Mouse (Mus musculus) liver, adult 2 months (tissue): ENCODE results near the gene Mesd. TPM values are rescaled to one million over a fixed set of nuclear protein-coding genes. Genes with fewer than 3 reads are reported as not detected.

Source experiments
- DNase-seq: peaks from one replicate; pipeline ENCODE4 v3.0.0-alpha.2; 2011; ENCODE audit warnings: low read depth, low spot score; ENCODE audit errors: extremely low read depth
- H3K27ac ChIP-seq: fragments of 200-500 bp; replicated peaks from 2 replicates; pipeline ENCODE4 v1.5.1; 2012; ENCODE audit warnings: low read depth, mild to moderate bottlenecking, control low read depth, inconsistent platforms, low read length; ENCODE audit not compliant: insufficient read depth
- H3K27me3 ChIP-seq: fragments of 200-500 bp; 2 replicates; pipeline ENCODE4 v1.6.1; 2012; ENCODE audit warnings: mild to moderate bottlenecking, moderate library complexity, low read length, inconsistent platforms; ENCODE audit not compliant: control insufficient read depth, insufficient read depth
- H3K36me3 ChIP-seq: fragments of 200-500 bp; 2 replicates; pipeline ENCODE4 v1.6.1; 2012; ENCODE audit warnings: low read length, inconsistent platforms; ENCODE audit not compliant: control insufficient read depth, insufficient read depth
- H3K4me1 ChIP-seq: fragments of 200-500 bp; 2 replicates; pipeline ENCODE4 v1.6.1; 2011; ENCODE audit warnings: low read length; ENCODE audit not compliant: control insufficient read depth, insufficient read depth
- H3K4me3 ChIP-seq: fragments of 200-500 bp; 2 replicates; pipeline ENCODE4 v1.5.1; 2011; ENCODE audit warnings: low read depth, mild to moderate bottlenecking, control low read depth, low read length, moderate library complexity; ENCODE audit not compliant: insufficient read depth
- H3K79me2 ChIP-seq: fragments of 200-500 bp; 2 replicates; pipeline ENCODE4 v1.6.1; 2012; ENCODE audit warnings: inconsistent platforms, mild to moderate bottlenecking, low read length, moderate library complexity; ENCODE audit not compliant: control insufficient read depth, insufficient read depth
- H3K9ac ChIP-seq: fragments of 200-500 bp; 2 replicates; pipeline ENCODE4 v1.6.1; 2012; ENCODE audit warnings: low read depth, mild to moderate bottlenecking, control low read depth, inconsistent platforms, low read length
- CTCF ChIP-seq: fragments of 200-500 bp; IDR thresholded peaks from 2 replicates; pipeline ENCODE4 v1.5.1; 2011; ENCODE audit warnings: low read depth, low read length, control low read depth
- POLR2A ChIP-seq: fragments of 200-500 bp; IDR thresholded peaks from 2 replicates; pipeline ENCODE4 v1.6.1; 2011; ENCODE audit warnings: low read length, control low read depth; ENCODE audit not compliant: insufficient read depth; ENCODE audit errors: extremely low read depth
- WGBS: fragments of 180-500 bp; shearing (Covaris S2); methylation state at CpG from one replicate; pipeline ENCODE4 v1.1.7; 2018; 5-methylcytosine and 5-hydroxymethylcytosine counted together
- polyA plus RNA-seq: library from polyadenylated mRNA; depleted of rRNA; stranded (reverse); fragments of >200 nt; gene quantifications from 2 replicates; pipeline ENCODE4 v1.2.3, GENCODE M21; 2012
- total RNA-seq: library from RNA; depleted of rRNA; stranded (reverse); fragments of >200 nt; gene quantifications from 2 replicates; pipeline ENCODE4 v1.2.3, GENCODE M21; 2014

Mesd gene
- total and polyA plus RNA-seq, 2 experiments = 6.7 to 10.8 TPM

GRCm38 (mm10) chr7:83891433-83892332, 7.4 kb downstream of the Mesd start:
- Histone ChIP-seq H3K27ac (peak overlapping the region; percentile 59), H3K79me2 (no peaks in the 10 kb centered on the region; the same call in 1 of the 2 replicates), H3K4me3 (peak overlapping the region; percentile 86), H3K27me3 (no peaks in the 10 kb centered on the region), H3K4me1 (peaks cover 6% of the 10 kb centered on the region), H3K9ac (peak overlapping the region; percentile 84), H3K36me3 (peaks cover 2% of the 10 kb centered on the region)
- TF ChIP-seq CTCF (peak; percentile 46), POLR2A (peak; percentile 84)
- WGBS = 2% methylated on average over 44 of the region's 44 CpGs
- DNase-seq = peak; percentile 99

- Histone ChIP-seq H3K36me3 (peaks cover 3% of the 10 kb centered on the region), H3K79me2 (no peaks in the 10 kb centered on the region; the same call in 1 of the 2 replicates), H3K4me1 (peaks cover 6% of the 10 kb centered on the region), H3K4me3 (peak overlapping the region; percentile 86), H3K9ac (peak overlapping the region; percentile 84), H3K27me3 (no peaks in the 10 kb centered on the region), H3K27ac (peak overlapping the region; percentile 53)
- WGBS = under 1% methylated on average over 21 of the region's 21 CpGs
- TF ChIP-seq CTCF (no peak), POLR2A (no peak)
- no peak for DNase-seq
Measured at GRCm38 (mm10) chr7:83892333-83892669, 8.0 kb downstream of the Mesd start.

GRCm38 (mm10) chr7:83894348-83894747, 10.1 kb downstream of the Mesd start:
- H3K9ac ChIP-seq = no peak overlapping the region
- no peak overlapping the region for H3K4me3 ChIP-seq
- H3K4me1 ChIP-seq = peaks cover 6% of the 10 kb centered on the region
- TF ChIP-seq CTCF (no peak), POLR2A (no peak)
- DNase-seq = no peak
- no peaks in the 10 kb centered on the region for H3K27me3 ChIP-seq
- H3K36me3 ChIP-seq = peaks cover 17% of the 10 kb centered on the region
- no peaks in the 10 kb centered on the region; the same call in 1 of the 2 replicates for H3K79me2 ChIP-seq
- 83% methylated on average over 1 of the region's 1 CpGs for WGBS
- H3K27ac ChIP-seq = no peak overlapping the region

DNA sequence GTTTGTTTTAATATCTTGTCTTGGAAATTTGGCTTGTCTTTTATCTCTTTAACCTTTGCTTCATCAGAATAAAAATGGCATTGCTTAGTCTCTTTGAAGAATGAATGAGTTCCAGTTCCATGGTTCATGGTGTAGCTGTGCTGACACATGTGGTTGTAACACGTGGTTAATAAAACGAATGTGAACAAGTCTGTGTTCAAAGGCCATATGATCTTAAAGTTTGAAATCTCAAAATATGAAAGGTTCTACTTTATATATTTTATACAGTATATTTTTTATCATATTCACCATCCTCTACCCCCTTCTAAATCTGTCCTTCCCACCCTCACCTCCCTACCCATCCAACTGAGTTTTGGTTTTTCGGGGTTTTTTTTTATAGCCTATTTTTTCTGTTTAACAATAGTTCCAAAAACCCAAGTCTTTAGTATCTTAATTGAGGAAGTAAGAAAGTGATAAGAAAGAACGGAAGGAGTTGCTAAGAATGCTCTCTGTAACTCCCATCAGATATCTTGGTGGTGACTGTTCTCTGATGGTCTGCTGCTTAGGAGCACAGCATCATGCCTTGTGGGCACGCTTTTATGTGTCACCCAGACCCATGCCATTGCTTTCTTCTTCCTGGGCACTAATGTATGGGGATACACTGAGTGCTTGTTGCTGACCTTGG, 11.9 kb downstream of the Mesd start:
- Histone ChIP-seq H3K79me2 (no peaks in the 10 kb centered on the region; the same call in 1 of the 2 replicates), H3K27me3 (no peaks in the 10 kb centered on the region), H3K4me1 (peaks cover 6% of the 10 kb centered on the region), H3K36me3 (peaks cover 26% of the 10 kb centered on the region), H3K9ac (no peak overlapping the region), H3K4me3 (no peak overlapping the region), H3K27ac (no peak overlapping the region)
- WGBS = 81% methylated on average over 5 of the region's 5 CpGs
- TF ChIP-seq POLR2A = no peak
- TF ChIP-seq CTCF = no peak
- DNase-seq = no peak

DNA sequence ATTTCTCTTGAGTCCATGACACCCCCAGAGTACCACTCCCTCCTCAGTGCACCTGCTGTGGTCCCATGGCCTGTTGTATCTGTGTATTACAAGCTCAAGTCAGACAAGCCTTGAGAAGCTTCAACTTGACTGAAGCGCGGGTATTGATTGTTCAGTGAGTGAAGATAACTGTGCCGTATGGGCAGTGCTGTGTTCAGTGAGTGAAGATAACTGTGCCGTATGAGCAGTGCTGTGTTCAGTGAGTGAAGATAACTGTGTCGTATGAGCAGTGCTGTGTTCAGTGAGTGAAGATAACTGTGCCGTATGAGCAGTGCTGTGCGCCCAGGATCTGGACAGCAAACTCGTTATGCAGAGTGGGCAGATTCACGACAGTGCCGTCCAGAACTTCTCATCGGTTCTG, 14.0 kb downstream of the Mesd start:
- Histone ChIP-seq H3K27ac (no peak overlapping the region), H3K79me2 (no peaks in the 10 kb centered on the region; the same call in 1 of the 2 replicates), H3K27me3 (no peaks in the 10 kb centered on the region), H3K36me3 (peaks cover 26% of the 10 kb centered on the region), H3K4me1 (peaks cover 2% of the 10 kb centered on the region), H3K9ac (no peak overlapping the region), H3K4me3 (no peak overlapping the region)
- 90% methylated on average over 11 of the region's 11 CpGs for WGBS
- no peak for TF ChIP-seq CTCF
- no peak for TF ChIP-seq POLR2A
- DNase-seq = no peak
